Mouse (Mus musculus) heart, embryonic 16.5 days (tissue): ENCODE results near the gene Tex48. TPM values are rescaled to one million over a fixed set of nuclear protein-coding genes. Genes with fewer than 3 reads are reported as not detected.

Experiments used
- ATAC-seq: fragments of 200-750 bp; cut with Nextera tagmentation; replicated peaks from 2 replicates; pipeline ENCODE4 v1.8.0; 2017; ENCODE audit warnings: moderate number of reproducible peaks; ENCODE audit not compliant: insufficient read depth, low FRiP score; ENCODE audit errors: extremely low read depth
- H3K27ac ChIP-seq: fragments of 300-500 bp; sonication (generic); 2 replicates; pipeline ENCODE4 v1.5.1; 2014; ENCODE audit warnings: mild to moderate bottlenecking, low read length, control low read depth, moderate library complexity
- H3K27me3 ChIP-seq: fragments of 300-500 bp; sonication (generic); 2 replicates; pipeline ENCODE4 v1.6.1; 2014; ENCODE audit warnings: low read length, mixed read lengths; ENCODE audit not compliant: control insufficient read depth, insufficient read depth
- H3K36me3 ChIP-seq: fragments of 300-500 bp; sonication (generic); 2 replicates; pipeline ENCODE4 v1.6.1; 2014; ENCODE audit not compliant: control insufficient read depth, insufficient read depth
- H3K4me1 ChIP-seq: fragments of 300-500 bp; sonication (generic); 2 replicates; pipeline ENCODE4 v1.6.1; 2014; ENCODE audit warnings: low read length, mixed read lengths; ENCODE audit not compliant: control insufficient read depth, insufficient read depth
- H3K4me2 ChIP-seq: fragments of 300-500 bp; sonication (generic); 2 replicates; pipeline ENCODE4 v1.6.1; 2014; ENCODE audit warnings: low read depth, mild to moderate bottlenecking, control low read depth, low read length
- H3K4me3 ChIP-seq: fragments of 300-500 bp; sonication (generic); 2 replicates; pipeline ENCODE4 v1.5.1; 2014; ENCODE audit warnings: mild to moderate bottlenecking, control low read depth, low read length
- H3K9ac ChIP-seq: fragments of 300-500 bp; sonication (generic); 2 replicates; pipeline ENCODE4 v1.6.1; 2014; ENCODE audit warnings: low read length, control low read depth
- H3K9me3 ChIP-seq: fragments of 300-500 bp; sonication (generic); replicated peaks from 2 replicates; pipeline ENCODE4 v1.6.1; 2016; ENCODE audit warnings: low read length; ENCODE audit not compliant: control insufficient read depth
- WGBS: fragments of 180-500 bp; shearing (Covaris S2); extraction: QIAGEN DNeasy Blood & Tissue Kit; methylation state at CpG from one replicate; pipeline ENCODE4 v1.1.7; 2014; 5-methylcytosine and 5-hydroxymethylcytosine counted together
- polyA plus RNA-seq: library from polyadenylated mRNA; unstranded; fragments of >200 nt; fragmentation: Nextera tagmentation; extraction: Ambion mirVana; gene quantifications from 2 replicates; pipeline ENCODE4 v1.2.1, GENCODE M21; 2015

Tex48 gene
- polyA plus RNA-seq, 1 experiment from 2014 or later, result not detected

GRCm38 (mm10) chr4:63605545-63605944, 16.7 kb downstream of the Tex48 start:
- peak overlapping the region; percentile 68 for H3K27ac ChIP-seq
- no peaks in the 10 kb centered on the region for H3K9me3 ChIP-seq
- H3K4me1 ChIP-seq, result peaks cover 9% of the 10 kb centered on the region
- H3K4me3 ChIP-seq, result no peak overlapping the region
- no peak overlapping the region for H3K4me2 ChIP-seq
- WGBS, result 41% methylated on average over 3 of the region's 3 CpGs
- ATAC-seq, result peak; percentile 76
- H3K9ac ChIP-seq, result no peak overlapping the region
- no peaks in the 10 kb centered on the region for H3K36me3 ChIP-seq
- no peaks in the 10 kb centered on the region for H3K27me3 ChIP-seq

- 78% methylated on average over 3 of the region's 3 CpGs for WGBS
- peak within 1 kb of the TSS; percentile 68 for H3K27ac ChIP-seq
- H3K4me3 ChIP-seq, result no peak within 1 kb of the TSS
- H3K4me2 ChIP-seq, result no peak within 1 kb of the TSS
- H3K27me3 ChIP-seq, result no peaks in the 10 kb centered on the region
- H3K9me3 ChIP-seq, result no peaks in the 10 kb centered on the region
- no peaks in the 10 kb centered on the region for H3K36me3 ChIP-seq
- peaks cover 9% of the 10 kb centered on the region for H3K4me1 ChIP-seq
- H3K9ac ChIP-seq, result no peak within 1 kb of the TSS
- ATAC-seq, result no peak
Observed at GRCm38 (mm10) chr4:63604945-63605344, 17.3 kb downstream of the Tex48 start, which contains the start of gene Gm11213. Gene Gm11213 (minus strand): TSS chr4:63605261.

- H3K9me3 ChIP-seq, result no peaks in the 10 kb centered on the region
- no peak overlapping the region for H3K9ac ChIP-seq
- no peak overlapping the region for H3K4me2 ChIP-seq
- H3K4me3 ChIP-seq, result no peak overlapping the region
- H3K27ac ChIP-seq, result no peak overlapping the region
- no peaks in the 10 kb centered on the region for H3K36me3 ChIP-seq
- ATAC-seq, result no peak
- no peaks in the 10 kb centered on the region for H3K27me3 ChIP-seq
- H3K4me1 ChIP-seq, result peaks cover 9% of the 10 kb centered on the region
Observed at GRCm38 (mm10) chr4:63601263-63601662, 21.0 kb downstream of the Tex48 start.

GRCm38 (mm10) chr4:63600786-63601185, 21.4 kb downstream of the Tex48 start:
- Histone ChIP-seq H3K9ac (no peak overlapping the region), H3K27me3 (no peaks in the 10 kb centered on the region), H3K9me3 (no peaks in the 10 kb centered on the region), H3K4me3 (no peak overlapping the region), H3K27ac (no peak overlapping the region), H3K4me2 (no peak overlapping the region), H3K36me3 (no peaks in the 10 kb centered on the region), H3K4me1 (peaks cover 7% of the 10 kb centered on the region)
- 79% methylated on average over 6 of the region's 6 CpGs for WGBS
- no peak for ATAC-seq

GRCm38 (mm10) chr4:63596010-63596409, 26.2 kb downstream of the Tex48 start:
- Histone ChIP-seq H3K36me3 (no peaks in the 10 kb centered on the region), H3K27ac (no peak overlapping the region), H3K9ac (no peak overlapping the region), H3K9me3 (no peaks in the 10 kb centered on the region), H3K4me2 (no peak overlapping the region), H3K4me1 (peaks cover 11% of the 10 kb centered on the region), H3K4me3 (no peak overlapping the region), H3K27me3 (no peaks in the 10 kb centered on the region)
- WGBS, result 86% methylated on average over 4 of the region's 4 CpGs
- ATAC-seq, result no peak

GRCm38 (mm10) chr4:63595259-63595658, 27.0 kb downstream of the Tex48 start:
- Histone ChIP-seq H3K36me3 (no peaks in the 10 kb centered on the region), H3K27ac (no peak overlapping the region), H3K9ac (no peak overlapping the region), H3K4me2 (no peak overlapping the region), H3K4me1 (peaks cover 11% of the 10 kb centered on the region), H3K9me3 (no peaks in the 10 kb centered on the region), H3K4me3 (no peak overlapping the region), H3K27me3 (no peaks in the 10 kb centered on the region)
- WGBS, result 54% methylated on average over 10 of the region's 10 CpGs
- ATAC-seq, result no peak

GRCm38 (mm10) chr4:63594459-63595110, 27.6 kb downstream of the Tex48 start:
- no peak overlapping the region for H3K9ac ChIP-seq
- peaks cover 11% of the 10 kb centered on the region for H3K4me1 ChIP-seq
- H3K4me2 ChIP-seq, result no peak overlapping the region
- no peak overlapping the region for H3K4me3 ChIP-seq
- H3K9me3 ChIP-seq, result no peaks in the 10 kb centered on the region
- WGBS, result 50% methylated on average over 5 of the region's 5 CpGs
- H3K36me3 ChIP-seq, result no peaks in the 10 kb centered on the region
- ATAC-seq, result no peak
- no peaks in the 10 kb centered on the region for H3K27me3 ChIP-seq
- H3K27ac ChIP-seq, result 0 out of 2 replicates have a peak overlapping the region, but pooled peaks have one; percentile 5

GRCm38 (mm10) chr4:63590538-63590937, 31.7 kb downstream of the Tex48 start:
- no peak overlapping the region for H3K4me2 ChIP-seq
- 70% methylated on average over 4 of the region's 4 CpGs for WGBS
- H3K4me1 ChIP-seq, result peaks cover 11% of the 10 kb centered on the region
- H3K27ac ChIP-seq, result no peak overlapping the region
- no peak overlapping the region for H3K9ac ChIP-seq
- H3K9me3 ChIP-seq, result no peaks in the 10 kb centered on the region
- ATAC-seq, result no peak
- no peaks in the 10 kb centered on the region for H3K36me3 ChIP-seq
- no peak overlapping the region for H3K4me3 ChIP-seq
- H3K27me3 ChIP-seq, result no peaks in the 10 kb centered on the region

GRCm38 (mm10) chr4:63589987-63590386, 32.2 kb downstream of the Tex48 start:
- no peak for ATAC-seq
- no peak overlapping the region for H3K4me2 ChIP-seq
- no peak overlapping the region for H3K27ac ChIP-seq

More at GRCm38 (mm10) chr4:63589987-63590386, 32.2 kb downstream of the Tex48 start:
- no peak overlapping the region for H3K9ac ChIP-seq
- no peaks in the 10 kb centered on the region for H3K36me3 ChIP-seq
- H3K4me1 ChIP-seq, result peaks cover 8% of the 10 kb centered on the region
- WGBS, result 75% methylated on average over 7 of the region's 7 CpGs
- no peaks in the 10 kb centered on the region for H3K9me3 ChIP-seq
- H3K27me3 ChIP-seq, result no peaks in the 10 kb centered on the region
- H3K4me3 ChIP-seq, result no peak overlapping the region
